Mouse (Mus musculus): ENCODE measurements at regions not wholly inside any gene's neighbourhood (a gene's known extent, or its start where the extent isn't known, plus 50 kb on each side); places are given as distances from the start of the nearest gene placed in this dataset.

DNA sequence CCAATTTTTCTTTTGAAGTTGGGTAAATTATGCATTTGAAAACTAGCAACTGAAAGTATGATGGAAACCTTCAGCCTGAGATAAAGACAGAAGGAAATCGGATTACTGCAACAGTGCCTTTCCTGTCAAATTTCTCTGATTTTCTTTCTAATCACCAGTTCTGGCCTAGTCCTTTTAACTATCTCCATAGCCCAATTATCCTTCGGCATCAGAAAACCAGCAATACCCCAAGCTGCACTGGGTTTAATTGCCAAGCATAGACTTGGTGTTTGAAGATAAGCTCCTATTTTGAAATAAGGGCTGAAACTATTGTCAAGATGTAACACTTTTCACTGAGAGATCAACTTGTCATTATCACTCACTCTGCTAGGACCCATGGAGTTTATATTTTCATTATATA is 308.2 kb upstream of the Arhgap42 start:
- no peaks in the 10 kb centered on the region for H3K4me1 ChIP-seq (ENCODE audit: control insufficient read depth, insufficient read depth, low read length)
- H3K9me3 ChIP-seq (replicated peaks; ENCODE audit: control insufficient read depth, low read length) = no peaks in the 10 kb centered on the region
- no peaks in the 10 kb centered on the region for H3K27me3 ChIP-seq (ENCODE audit: control insufficient read depth, insufficient read depth, low read length)
- H3K27ac ChIP-seq (replicated peaks; ENCODE audit: low read depth, low read length) = no peak overlapping the region
- WGBS = 83% methylated on average over 2 of the region's 2 CpGs
- H3K4me2 ChIP-seq (ENCODE audit: low read depth, low read length) = no peak overlapping the region
- H3K9ac ChIP-seq (replicated peaks; ENCODE audit: low read length) = no peak overlapping the region
- no peaks in the 10 kb centered on the region for H3K36me3 ChIP-seq (replicated peaks; ENCODE audit: control insufficient read depth, insufficient read depth, low read depth, low read length)
- DNase-seq (ENCODE audit: low spot score) (no peak), ATAC-seq (replicated peaks; ENCODE audit: insufficient number of reproducible peaks, low FRiP score, low TSS enrichment, low read depth) (no peak)
- H3K4me3 ChIP-seq (ENCODE audit: low read depth, low read length) = no peak overlapping the region

DNA sequence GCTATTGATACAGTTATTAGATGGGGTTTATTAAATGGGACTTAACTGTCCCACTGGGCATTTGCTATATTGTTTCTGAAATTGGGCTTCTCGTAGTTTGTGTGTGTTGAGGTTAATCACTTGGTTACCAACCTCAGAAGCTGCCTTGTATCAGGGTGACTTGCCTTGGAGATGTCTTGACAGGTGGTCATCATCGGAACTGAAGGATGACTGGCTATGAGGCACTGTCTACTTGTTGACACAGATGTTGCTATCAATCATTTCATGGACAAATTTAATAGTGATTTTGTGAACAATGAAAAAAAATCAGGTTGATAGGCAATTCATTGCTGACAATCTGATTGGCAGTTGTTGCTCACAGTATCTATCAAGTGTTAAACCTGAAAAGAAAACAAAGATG is 261.4 kb upstream of the Arhgap42 start:
- no peak overlapping the region for H3K4me2 ChIP-seq (ENCODE audit: low read depth, low read length)
- H3K36me3 ChIP-seq (replicated peaks; ENCODE audit: control insufficient read depth, insufficient read depth, low read depth, low read length) = no peaks in the 10 kb centered on the region
- no peaks in the 10 kb centered on the region for H3K27me3 ChIP-seq (ENCODE audit: control insufficient read depth, insufficient read depth, low read length)
- H3K27ac ChIP-seq (replicated peaks; ENCODE audit: low read depth, low read length) = no peak overlapping the region
- WGBS = 81% methylated on average over 2 of the region's 2 CpGs
- H3K9me3 ChIP-seq (replicated peaks; ENCODE audit: control insufficient read depth, low read length) = no peaks in the 10 kb centered on the region
- H3K9ac ChIP-seq (replicated peaks; ENCODE audit: low read length) = no peak overlapping the region
- H3K4me1 ChIP-seq (ENCODE audit: control insufficient read depth, insufficient read depth, low read length) = no peaks in the 10 kb centered on the region
- ATAC-seq (replicated peaks; ENCODE audit: insufficient number of reproducible peaks, low FRiP score, low TSS enrichment, low read depth) (no peak), DNase-seq (ENCODE audit: low spot score) (no peak)
- no peak overlapping the region for H3K4me3 ChIP-seq (ENCODE audit: low read depth, low read length)

GRCm38 (mm10) chr9:9493594-9494182 is 254.8 kb upstream of the Arhgap42 start:
- 72% methylated on average over 3 of the region's 3 CpGs for WGBS
- no peaks in the 10 kb centered on the region for H3K9me3 ChIP-seq (replicated peaks; ENCODE audit: control insufficient read depth, low read length)
- H3K9ac ChIP-seq (replicated peaks; ENCODE audit: low read length) = no peak overlapping the region
- H3K4me1 ChIP-seq (ENCODE audit: control insufficient read depth, insufficient read depth, low read length) = no peaks in the 10 kb centered on the region
- H3K27me3 ChIP-seq (ENCODE audit: control insufficient read depth, insufficient read depth, low read length) = no peaks in the 10 kb centered on the region
- no peak for DNase-seq (ENCODE audit: low spot score)
- H3K27ac ChIP-seq (replicated peaks; ENCODE audit: low read depth, low read length) = no peak overlapping the region
- H3K4me2 ChIP-seq (ENCODE audit: low read depth, low read length) = no peak overlapping the region
- no peak overlapping the region for H3K4me3 ChIP-seq (ENCODE audit: low read depth, low read length)
- no peaks in the 10 kb centered on the region for H3K36me3 ChIP-seq (replicated peaks; ENCODE audit: control insufficient read depth, insufficient read depth, low read depth, low read length)
- no peak for ATAC-seq (replicated peaks; ENCODE audit: insufficient number of reproducible peaks, low FRiP score, low TSS enrichment, low read depth)

DNA sequence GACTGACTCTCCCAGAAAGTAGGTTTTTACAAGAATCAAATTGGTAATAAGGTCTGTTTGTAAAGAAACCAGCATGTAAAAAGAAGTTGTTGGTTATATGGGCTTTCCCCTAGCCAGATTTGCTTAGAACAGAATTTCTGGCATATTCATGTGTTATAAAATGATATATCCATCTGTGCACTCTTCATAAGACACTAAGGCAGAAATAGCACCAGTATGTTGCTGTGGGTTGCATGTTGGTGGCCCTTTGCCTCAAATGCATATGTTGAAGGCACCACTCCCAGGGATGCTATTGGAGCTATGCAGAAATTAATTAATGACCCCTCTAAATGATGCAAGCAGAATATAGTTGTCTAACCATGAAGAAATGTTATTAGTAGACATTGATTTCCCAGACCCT is 238.2 kb upstream of the Arhgap42 start:
- Histone ChIP-seq H3K27ac (replicated peaks; ENCODE audit: low read depth, low read length) (no peak overlapping the region), H3K4me2 (ENCODE audit: low read depth, low read length) (no peak overlapping the region), H3K4me3 (ENCODE audit: low read depth, low read length) (no peak overlapping the region), H3K9me3 (replicated peaks; ENCODE audit: control insufficient read depth, low read length) (no peaks in the 10 kb centered on the region), H3K36me3 (replicated peaks; ENCODE audit: control insufficient read depth, insufficient read depth, low read depth, low read length) (no peaks in the 10 kb centered on the region), H3K9ac (replicated peaks; ENCODE audit: low read length) (no peak overlapping the region), H3K4me1 (ENCODE audit: control insufficient read depth, insufficient read depth, low read length) (no peaks in the 10 kb centered on the region), H3K27me3 (ENCODE audit: control insufficient read depth, insufficient read depth, low read length) (no peaks in the 10 kb centered on the region)
- DNase-seq (ENCODE audit: low spot score) = no peak
- ATAC-seq (replicated peaks; ENCODE audit: insufficient number of reproducible peaks, low FRiP score, low TSS enrichment, low read depth) = no peak

DNA sequence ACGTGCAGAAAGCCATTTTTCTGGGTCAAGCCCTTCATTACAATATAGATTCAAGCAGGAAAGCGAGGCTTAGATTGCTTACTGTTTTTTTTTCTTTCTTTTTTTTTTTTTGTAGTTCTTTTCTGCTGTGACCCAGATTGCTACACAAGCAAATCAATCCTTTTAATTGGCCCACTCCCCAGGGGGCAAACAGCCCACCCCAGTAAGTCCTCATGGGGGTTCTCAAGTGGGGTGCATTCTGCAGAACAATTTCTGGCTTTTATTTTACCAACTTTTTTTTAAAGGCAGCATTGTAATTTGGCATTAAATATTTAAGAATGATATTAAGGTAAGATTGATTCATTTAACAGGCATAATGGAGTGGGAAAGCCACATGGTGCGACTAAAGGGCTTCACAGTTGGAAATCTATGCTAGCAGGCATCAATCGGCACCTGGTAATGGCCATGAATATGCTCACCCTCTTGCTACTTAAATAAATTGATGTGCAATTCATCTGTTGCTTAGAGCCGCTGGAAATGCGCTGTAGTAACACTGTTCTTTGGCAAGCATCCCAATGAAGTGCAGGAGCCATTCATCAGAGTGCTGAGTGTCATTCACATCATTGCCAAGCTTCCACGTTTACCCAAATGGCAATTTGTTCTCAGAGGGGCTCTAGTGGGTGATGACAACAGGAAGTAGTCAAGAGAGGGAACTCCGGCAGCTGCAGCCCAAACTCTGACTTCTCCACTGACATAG is 236.3 kb upstream of the Arhgap42 start:
- H3K9ac ChIP-seq (replicated peaks; ENCODE audit: low read length) = no peak overlapping the region
- H3K27ac ChIP-seq (replicated peaks; ENCODE audit: low read depth, low read length) = no peak overlapping the region
- no peaks in the 10 kb centered on the region for H3K27me3 ChIP-seq (ENCODE audit: control insufficient read depth, insufficient read depth, low read length)
- no peak overlapping the region for H3K4me3 ChIP-seq (ENCODE audit: low read depth, low read length)
- no peaks in the 10 kb centered on the region for H3K9me3 ChIP-seq (replicated peaks; ENCODE audit: control insufficient read depth, low read length)
- no peaks in the 10 kb centered on the region for H3K36me3 ChIP-seq (replicated peaks; ENCODE audit: control insufficient read depth, insufficient read depth, low read depth, low read length)
- WGBS = 62% methylated on average over 8 of the region's 8 CpGs
- H3K4me1 ChIP-seq (ENCODE audit: control insufficient read depth, insufficient read depth, low read length) = no peaks in the 10 kb centered on the region
- no peak for ATAC-seq (replicated peaks; ENCODE audit: insufficient number of reproducible peaks, low FRiP score, low TSS enrichment, low read depth)
- H3K4me2 ChIP-seq (ENCODE audit: low read depth, low read length) = no peak overlapping the region
- no peak for DNase-seq (ENCODE audit: low spot score)

DNA sequence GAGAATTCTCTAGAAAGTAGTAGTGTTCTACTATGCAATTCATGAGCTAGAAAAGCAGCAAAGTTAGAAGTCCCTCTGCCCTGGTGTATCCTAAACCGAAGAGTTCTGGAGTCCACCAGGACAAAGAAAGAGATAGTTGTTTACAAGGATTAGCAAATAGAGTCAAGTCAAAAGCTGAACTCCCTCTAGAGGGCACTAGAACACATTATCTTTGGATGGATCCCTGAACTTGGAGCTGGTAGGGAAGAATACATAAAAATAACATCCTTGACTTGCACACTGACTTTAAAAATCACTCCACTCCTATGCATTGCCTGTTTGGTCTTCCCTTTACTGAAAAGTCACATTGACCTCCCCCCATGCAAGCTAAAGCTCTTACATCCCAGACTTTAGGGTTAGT is 205.3 kb upstream of the Arhgap42 start:
- H3K9ac ChIP-seq (replicated peaks; ENCODE audit: low read length) = no peak overlapping the region
- WGBS = 97% methylated on average over 1 of the region's 1 CpGs
- no peaks in the 10 kb centered on the region for H3K9me3 ChIP-seq (replicated peaks; ENCODE audit: control insufficient read depth, low read length)
- H3K36me3 ChIP-seq (replicated peaks; ENCODE audit: control insufficient read depth, insufficient read depth, low read depth, low read length) = no peaks in the 10 kb centered on the region
- H3K27ac ChIP-seq (replicated peaks; ENCODE audit: low read depth, low read length) = no peak overlapping the region
- ATAC-seq (replicated peaks; ENCODE audit: insufficient number of reproducible peaks, low FRiP score, low TSS enrichment, low read depth) (no peak), DNase-seq (ENCODE audit: low spot score) (no peak)
- no peak overlapping the region for H3K4me2 ChIP-seq (ENCODE audit: low read depth, low read length)
- H3K4me3 ChIP-seq (ENCODE audit: low read depth, low read length) = no peak overlapping the region
- no peaks in the 10 kb centered on the region for H3K27me3 ChIP-seq (ENCODE audit: control insufficient read depth, insufficient read depth, low read length)
- no peaks in the 10 kb centered on the region for H3K4me1 ChIP-seq (ENCODE audit: control insufficient read depth, insufficient read depth, low read length)

DNA sequence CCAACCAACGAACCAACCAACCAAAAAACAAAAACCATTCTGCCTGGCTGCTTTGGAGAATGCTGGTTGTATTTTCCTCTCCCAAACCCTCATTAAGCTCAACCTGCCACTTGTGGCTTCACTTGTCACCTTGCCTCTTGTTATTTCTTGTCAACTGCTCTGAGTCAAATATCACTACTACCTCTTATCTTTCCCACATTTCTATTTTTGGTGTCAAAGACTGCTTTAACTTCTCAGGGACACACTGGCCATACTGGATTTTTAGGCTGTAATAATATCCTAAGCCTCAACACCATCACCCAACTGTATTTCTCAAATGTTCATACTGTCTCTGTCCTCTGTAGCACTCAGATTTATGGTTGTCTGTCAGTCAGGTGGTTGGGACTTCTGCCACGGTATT is 181.4 kb upstream of the Arhgap42 start:
- DNase-seq (ENCODE audit: low spot score) (no peak), ATAC-seq (replicated peaks; ENCODE audit: insufficient number of reproducible peaks, low FRiP score, low TSS enrichment, low read depth) (no peak)
- H3K9ac ChIP-seq (replicated peaks; ENCODE audit: low read length) = no peak overlapping the region
- no peaks in the 10 kb centered on the region for H3K27me3 ChIP-seq (ENCODE audit: control insufficient read depth, insufficient read depth, low read length)
- no peak overlapping the region for H3K4me2 ChIP-seq (ENCODE audit: low read depth, low read length)
- 88% methylated on average over 2 of the region's 2 CpGs for WGBS
- no peak overlapping the region for H3K4me3 ChIP-seq (ENCODE audit: low read depth, low read length)
- H3K27ac ChIP-seq (replicated peaks; ENCODE audit: low read depth, low read length) = no peak overlapping the region
- no peaks in the 10 kb centered on the region for H3K4me1 ChIP-seq (ENCODE audit: control insufficient read depth, insufficient read depth, low read length)
- no peaks in the 10 kb centered on the region for H3K36me3 ChIP-seq (replicated peaks; ENCODE audit: control insufficient read depth, insufficient read depth, low read depth, low read length)
- H3K9me3 ChIP-seq (replicated peaks; ENCODE audit: control insufficient read depth, low read length) = no peaks in the 10 kb centered on the region

DNA sequence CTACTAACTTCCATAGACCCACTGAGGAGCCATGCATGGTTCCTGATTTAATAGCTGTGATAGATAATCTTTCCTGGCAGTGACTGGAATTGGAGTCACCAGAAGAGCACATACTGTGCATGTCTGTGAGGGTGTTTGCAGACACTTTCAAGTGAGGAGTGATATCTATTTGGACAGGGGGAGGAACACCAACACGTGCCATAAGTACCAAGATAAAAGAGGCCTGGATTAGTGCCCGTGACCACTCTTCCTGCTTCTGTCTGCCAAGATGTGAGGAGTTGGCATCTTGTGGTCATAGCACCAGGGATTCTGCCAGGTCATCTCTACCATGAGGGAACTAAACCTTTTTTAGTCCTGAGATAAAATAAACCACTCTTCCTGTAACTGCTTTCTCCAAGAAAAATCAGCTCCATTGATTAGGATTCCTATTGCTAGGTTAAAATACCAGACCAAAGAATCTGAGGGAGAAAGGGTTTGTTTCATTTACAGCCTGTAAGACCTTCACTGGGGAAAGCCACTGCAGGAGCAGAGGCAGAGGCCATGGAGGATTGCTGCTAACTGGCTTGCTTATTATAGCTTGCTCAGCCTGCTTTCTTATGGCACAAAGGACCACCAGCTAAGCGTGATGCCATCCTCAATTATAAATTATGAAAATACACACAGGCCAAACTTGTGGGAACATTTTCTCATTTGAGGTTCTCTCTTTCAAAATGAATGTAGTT is 173.7 kb upstream of the Arhgap42 start:
- no peaks in the 10 kb centered on the region for H3K27me3 ChIP-seq (ENCODE audit: control insufficient read depth, insufficient read depth, low read length)
- H3K4me2 ChIP-seq (ENCODE audit: low read depth, low read length) = no peak overlapping the region
- H3K27ac ChIP-seq (replicated peaks; ENCODE audit: low read depth, low read length) = no peak overlapping the region
- no peak overlapping the region for H3K4me3 ChIP-seq (ENCODE audit: low read depth, low read length)
- 70% methylated on average over 3 of the region's 3 CpGs for WGBS
- DNase-seq (ENCODE audit: low spot score) (no peak), ATAC-seq (replicated peaks; ENCODE audit: insufficient number of reproducible peaks, low FRiP score, low TSS enrichment, low read depth) (no peak)
- no peak overlapping the region for H3K9ac ChIP-seq (replicated peaks; ENCODE audit: low read length)
- no peaks in the 10 kb centered on the region for H3K4me1 ChIP-seq (ENCODE audit: control insufficient read depth, insufficient read depth, low read length)
- H3K36me3 ChIP-seq (replicated peaks; ENCODE audit: control insufficient read depth, insufficient read depth, low read depth, low read length) = no peaks in the 10 kb centered on the region
- no peaks in the 10 kb centered on the region for H3K9me3 ChIP-seq (replicated peaks; ENCODE audit: control insufficient read depth, low read length)
